Mouse (Mus musculus) hindbrain, postnatal 0 days (tissue): ENCODE data around the gene Lemd2. TPM values are rescaled to one million over a fixed set of nuclear protein-coding genes. Genes with fewer than 3 reads are reported as not detected.

Source experiments
- ATAC-seq: fragments of 200-750 bp; cut with Nextera tagmentation; 2 replicates; pipeline ENCODE4 v1.8.0; 2017; ENCODE audit warnings: mild to moderate bottlenecking, moderate TSS enrichment, moderate library complexity
- DNase-seq: peaks from one replicate; pipeline ENCODE4 v3.0.0-alpha.2; 2015; ENCODE audit warnings: low spot score
- H3K27ac ChIP-seq: fragments of 300-500 bp; sonication (generic); 2 replicates; pipeline ENCODE4 v1.5.1; 2014; ENCODE audit warnings: mild to moderate bottlenecking
- H3K27me3 ChIP-seq: fragments of 300-500 bp; sonication (generic); 2 replicates; pipeline ENCODE4 v1.6.1; 2014; ENCODE audit warnings: low read length, mixed read lengths; ENCODE audit not compliant: insufficient read depth
- H3K36me3 ChIP-seq: fragments of 300-500 bp; sonication (generic); 2 replicates; pipeline ENCODE4 v1.6.1; 2014; ENCODE audit warnings: low read length, mixed read lengths; ENCODE audit not compliant: insufficient read depth
- H3K4me1 ChIP-seq: fragments of 300-500 bp; sonication (generic); 2 replicates; pipeline ENCODE4 v1.6.1; 2014; ENCODE audit warnings: antibody characterized with exemption, low read length, mixed read lengths; ENCODE audit not compliant: insufficient read depth
- H3K4me2 ChIP-seq: fragments of 300-500 bp; sonication (generic); 2 replicates; pipeline ENCODE4 v1.6.1; 2014; ENCODE audit warnings: low read depth, mild to moderate bottlenecking, low read length, moderate library complexity, mixed read lengths
- H3K4me3 ChIP-seq: fragments of 300-500 bp; sonication (generic); 2 replicates; pipeline ENCODE4 v1.5.1; 2014; ENCODE audit warnings: low read length
- H3K9ac ChIP-seq: fragments of 300-500 bp; sonication (generic); replicated peaks from 2 replicates; pipeline ENCODE4 v1.6.1; 2014; ENCODE audit warnings: mild to moderate bottlenecking, low read length, moderate library complexity, mixed read lengths
- H3K9me3 ChIP-seq: fragments of 300-500 bp; sonication (generic); 2 replicates; pipeline ENCODE4 v1.6.1; 2016; ENCODE audit warnings: low read length, mixed read lengths
- CTCF ChIP-seq: IDR thresholded peaks from 2 replicates; pipeline ENCODE4 v1.5.1; 2016; ENCODE audit warnings: antibody characterized with exemption, control low read depth, low read depth
- WGBS: fragments of 180-500 bp; shearing (Covaris S2); extraction: QIAGEN DNeasy Blood & Tissue Kit; methylation state at CpG from one replicate; pipeline ENCODE4 v1.1.7; 2014; 5-methylcytosine and 5-hydroxymethylcytosine counted together
- polyA plus RNA-seq: library from polyadenylated mRNA; unstranded; fragments of >200 nt; fragmentation: Nextera tagmentation; extraction: Ambion mirVana; gene quantifications from 2 replicates; pipeline ENCODE4 v1.2.1, GENCODE M21; 2015
- total RNA-seq: library from RNA; depleted of rRNA; stranded (reverse); fragments of >200 nt; gene quantifications from 2 replicates; pipeline ENCODE4 v1.2.3, GENCODE M21; 2014

The Lemd2 gene
- total and polyA plus RNA-seq, 2 experiments from 2014 or later, result 18.4 to 112 TPM

GRCm38 (mm10) chr17:27154881-27155280, 49.4 kb downstream of the Lemd2 start:
- Histone ChIP-seq H3K4me1 (peaks cover 17% of the 10 kb centered on the region), H3K27ac (no peak overlapping the region), H3K9me3 (no peaks in the 10 kb centered on the region), H3K36me3 (no peaks in the 10 kb centered on the region), H3K27me3 (no peaks in the 10 kb centered on the region), H3K9ac (no peak overlapping the region), H3K4me2 (no peak overlapping the region), H3K4me3 (no peak overlapping the region)
- ATAC-seq (no peak), DNase-seq (no peak)
- no peak for TF ChIP-seq CTCF
- 84% methylated on average over 6 of the region's 6 CpGs for WGBS

GRCm38 (mm10) chr17:27154256-27154655, 50.0 kb downstream of the Lemd2 start:
- WGBS, result 58% methylated on average over 14 of the region's 14 CpGs

GRCm38 (mm10) chr17:27153773-27154193, 50.5 kb downstream of the Lemd2 start:
- no peaks in the 10 kb centered on the region for H3K36me3 ChIP-seq
- no peak overlapping the region for H3K4me2 ChIP-seq
- no peak for TF ChIP-seq CTCF
- no peak overlapping the region for H3K9ac ChIP-seq
- WGBS, result 38% methylated on average over 9 of the region's 9 CpGs
- peaks cover 17% of the 10 kb centered on the region for H3K4me1 ChIP-seq
- peak overlapping the region; percentile 21; the same call in 1 of the 2 replicates for H3K27ac ChIP-seq
- DNase-seq, result peak; percentile 43
- H3K4me3 ChIP-seq, result no peak overlapping the region
- no peaks in the 10 kb centered on the region for H3K9me3 ChIP-seq
- H3K27me3 ChIP-seq, result no peaks in the 10 kb centered on the region
- ATAC-seq, result no peak

More at GRCm38 (mm10) chr17:27154256-27154655, 50.0 kb downstream of the Lemd2 start:
- Histone ChIP-seq H3K4me2 (no peak overlapping the region), H3K4me3 (no peak overlapping the region), H3K4me1 (peaks cover 17% of the 10 kb centered on the region), H3K27ac (peak overlapping the region; percentile 21; the same call in 1 of the 2 replicates), H3K36me3 (no peaks in the 10 kb centered on the region), H3K9me3 (no peaks in the 10 kb centered on the region), H3K27me3 (no peaks in the 10 kb centered on the region), H3K9ac (no peak overlapping the region)
- no peak for ATAC-seq
- DNase-seq, result peak; percentile 35
- no peak for TF ChIP-seq CTCF

- TF ChIP-seq CTCF, result no peak
- no peak; the same call in 1 of the 2 replicates for ATAC-seq
- H3K36me3 ChIP-seq, result no peaks in the 10 kb centered on the region
- no peaks in the 10 kb centered on the region for H3K9me3 ChIP-seq
- no peak for DNase-seq
- H3K4me2 ChIP-seq, result no peak overlapping the region
- H3K27ac ChIP-seq, result 0 out of 2 replicates have a peak overlapping the region, but pooled peaks have one; percentile 21
- no peaks in the 10 kb centered on the region for H3K27me3 ChIP-seq
- no peak overlapping the region for H3K9ac ChIP-seq
- peaks cover 17% of the 10 kb centered on the region for H3K4me1 ChIP-seq
- WGBS, result 59% methylated on average over 8 of the region's 8 CpGs
- no peak overlapping the region for H3K4me3 ChIP-seq
Measured at GRCm38 (mm10) chr17:27152976-27153723, 51.1 kb downstream of the Lemd2 start.

GRCm38 (mm10) chr17:27151411-27151810, 52.9 kb downstream of the Lemd2 start:
- Histone ChIP-seq H3K9me3 (no peaks in the 10 kb centered on the region), H3K36me3 (no peaks in the 10 kb centered on the region), H3K27ac (no peak overlapping the region), H3K4me1 (peaks cover 20% of the 10 kb centered on the region), H3K27me3 (no peaks in the 10 kb centered on the region), H3K4me2 (no peak overlapping the region), H3K4me3 (no peak overlapping the region), H3K9ac (no peak overlapping the region)
- no peak for ATAC-seq
- DNase-seq, result no peak
- 70% methylated on average over 8 of the region's 8 CpGs for WGBS
- peak; percentile 54 for TF ChIP-seq CTCF

GRCm38 (mm10) chr17:27150871-27151270, 53.4 kb downstream of the Lemd2 start:
- ATAC-seq, result no peak

More at GRCm38 (mm10) chr17:27150871-27151270, 53.4 kb downstream of the Lemd2 start:
- DNase-seq, result no peak
- Histone ChIP-seq H3K27me3 (no peaks in the 10 kb centered on the region), H3K36me3 (no peaks in the 10 kb centered on the region), H3K4me3 (no peak overlapping the region), H3K27ac (no peak overlapping the region), H3K4me1 (peaks cover 24% of the 10 kb centered on the region), H3K9ac (no peak overlapping the region), H3K4me2 (no peak overlapping the region), H3K9me3 (no peaks in the 10 kb centered on the region)
- 33% methylated on average over 7 of the region's 7 CpGs for WGBS
- no peak for TF ChIP-seq CTCF
